Mouse (Mus musculus) natural killer cell, adult 2 months (primary cell): ENCODE results near the gene Atp5s.

Experiments
- DNase-seq, 2 experiments: peaks; one replicate each; pipeline ENCODE4 v3.0.0; 2022; ENCODE audit warnings: low spot score in 2 of 2

The Atp5s gene

GRCm38 (mm10) chr12:69724711-69725460 is at the start of gene Atp5s, which contains the start of gene L2hgdh:
Atp5s (plus strand) TSS chr12:69724950.
L2hgdh (minus strand) TSS chr12:69724873.
- DNase-seq = peak; percentile 94

- DNase-seq = no peak
These were observed 48.6 kb upstream of the Atp5s start for GRCm38 (mm10) chr12:69676157-69676556.

GRCm38 (mm10) chr12:69680635-69681565 is 43.9 kb upstream of the Atp5s start:
- peak; percentile 76 to 84 for DNase-seq

- DNase-seq = peak; percentile 22 to 33
These were observed 43.1 kb upstream of the Atp5s start, which contains the start of gene Sos2 for GRCm38 (mm10) chr12:69681566-69682061. Sos2 (minus strand) TSS chr12:69681852.

GRCm38 (mm10) chr12:69682065-69682787 is 42.5 kb upstream of the Atp5s start:
- DNase-seq = peak; percentile 49 to 63

GRCm38 (mm10) chr12:69682788-69683419 is 41.8 kb upstream of the Atp5s start:
- no peak for DNase-seq

GRCm38 (mm10) chr12:69683537-69683936 is 41.2 kb upstream of the Atp5s start:
- DNase-seq = peak; percentile 22 to 52

- DNase-seq = no peak
These were observed 36.4 kb upstream of the Atp5s start for GRCm38 (mm10) chr12:69688368-69688767.

- DNase-seq = no peak
These were observed 35.7 kb upstream of the Atp5s start for GRCm38 (mm10) chr12:69689094-69689493.

GRCm38 (mm10) chr12:69690714-69691113 is 34.0 kb upstream of the Atp5s start:
- DNase-seq = no peak

GRCm38 (mm10) chr12:69693471-69693870 is 31.3 kb upstream of the Atp5s start:
- DNase-seq = no peak

GRCm38 (mm10) chr12:69696746-69697145 is 28.0 kb upstream of the Atp5s start:
- DNase-seq = peak; percentile 59 to 61

- DNase-seq = no peak
These were observed 26.4 kb upstream of the Atp5s start for GRCm38 (mm10) chr12:69698352-69698751.

- no peak for DNase-seq
These were observed 19.8 kb upstream of the Atp5s start for GRCm38 (mm10) chr12:69704799-69705458.

- no peak for DNase-seq
These were observed 11.1 kb upstream of the Atp5s start for GRCm38 (mm10) chr12:69713628-69714027.

GRCm38 (mm10) chr12:69722857-69723256 is 1.9 kb upstream of the Atp5s start:
- no peak for DNase-seq

- DNase-seq = no peak
These were observed 1.4 kb upstream of the Atp5s start for GRCm38 (mm10) chr12:69723376-69723775.

- DNase-seq = no peak
These were observed 586 bp upstream of the Atp5s start for GRCm38 (mm10) chr12:69724018-69724710.

- DNase-seq = no peak
These were observed 4.5 kb downstream of the Atp5s start for GRCm38 (mm10) chr12:69729246-69729645.

- no peak for DNase-seq
These were observed 5.6 kb downstream of the Atp5s start for GRCm38 (mm10) chr12:69730306-69730705.
